Mouse (Mus musculus) lung, postnatal 10 days (tissue): Measurements from ENCODE around the gene Il1f8.
"Not testable (repeated sequence)": the region's sequence is repeated elsewhere in the genome, so short reads cannot be mapped to it uniquely, and the experiment has no call there.

Source experiments
- DNase-seq: peaks from one replicate; pipeline ENCODE4 v3.0.0; 2021

Il1f8 gene

GRCm38 (mm10) chr2:24152861-24153260 lies at the start of gene Il1f8:
Gene Il1f8 (plus strand): TSS chr2:24153161.
- no peak for DNase-seq

GRCm38 (mm10) chr2:24103619-24104289 lies 49.2 kb upstream of the Il1f8 start:
- DNase-seq = no peak

GRCm38 (mm10) chr2:24109085-24109484 lies 43.9 kb upstream of the Il1f8 start:
- DNase-seq = no peak

- no peak for DNase-seq
Measured at GRCm38 (mm10) chr2:24134373-24134772, 18.6 kb upstream of the Il1f8 start.

GRCm38 (mm10) chr2:24181683-24182331 lies 28.8 kb downstream of the Il1f8 start:
- DNase-seq = peak; percentile 9

GRCm38 (mm10) chr2:24182423-24183147 lies 29.6 kb downstream of the Il1f8 start:
- DNase-seq = not testable (repeated sequence)

- DNase-seq = not testable (repeated sequence)
Measured at GRCm38 (mm10) chr2:24184092-24184491, 31.1 kb downstream of the Il1f8 start.

- no peak for DNase-seq
Measured at GRCm38 (mm10) chr2:24186176-24186575, 33.2 kb downstream of the Il1f8 start, which contains the start of gene Il1f9. Gene Il1f9 (plus strand): TSS chr2:24186476.

GRCm38 (mm10) chr2:24187585-24187984 lies 34.6 kb downstream of the Il1f8 start:
- no peak for DNase-seq

GRCm38 (mm10) chr2:24188189-24188588 lies 35.2 kb downstream of the Il1f8 start:
- DNase-seq = peak; percentile 5
